Mouse (Mus musculus) neural tube, postnatal 0 days (tissue): ENCODE measurements around the gene Mup8. TPM values are rescaled to one million over a fixed set of nuclear protein-coding genes. Genes with fewer than 3 reads are reported as not detected.

Source experiments
- polyA plus RNA-seq: library from polyadenylated mRNA; unstranded; fragments of >200 nt; fragmentation: Nextera tagmentation; extraction: Ambion mirVana; gene quantifications from 2 replicates; pipeline ENCODE4 v1.2.1, GENCODE M21; 2015

Gene Mup8
- polyA plus RNA-seq = not detected in 2 replicates

DNA sequence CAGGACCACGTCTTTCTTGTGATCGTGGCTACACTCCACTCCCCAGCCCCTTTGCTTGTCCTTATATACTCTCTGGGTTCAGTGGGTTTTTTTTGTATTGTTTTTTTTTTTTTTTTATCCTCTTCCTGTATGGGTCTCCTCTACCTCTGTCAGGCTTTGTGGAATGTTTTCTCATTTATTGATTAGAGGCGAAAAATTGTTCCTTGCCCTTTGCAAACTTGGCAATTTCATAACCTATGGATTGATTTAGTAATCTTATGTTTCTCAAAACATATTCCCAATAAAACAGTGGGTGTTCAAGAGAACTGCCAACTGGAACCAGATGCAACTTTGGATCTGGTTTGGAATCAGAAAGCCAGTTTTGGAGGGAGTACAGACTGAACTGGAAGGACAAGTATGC lies at the start of gene Mup8:
TSS of gene Mup8 (minus strand) at position 101 of the 400 bp plus-strand sequence.

Other genes with a start within 250 kb of the Mup8 start
- not detected in 2 replicates for gene Mup7, start 152.1 kb downstream of the Mup8 start, polyA plus RNA-seq
- not detected in 2 replicates for gene Mup2, start 68.3 kb downstream of the Mup8 start, polyA plus RNA-seq
- gene Mup9, start 199.4 kb upstream of the Mup8 start, polyA plus RNA-seq = 0.68 TPM in 1 of 2 replicates, not detected in the other